Mouse (Mus musculus) liver, embryonic 13.5 days (tissue): Measurements from ENCODE around the gene Zfp524. TPM values are rescaled to one million over a fixed set of nuclear protein-coding genes. Genes with fewer than 3 reads are reported as not detected.
A peak's percentile ranks its signal among the peaks of the same experiment; 100 is the strongest.
"Not testable (repeated sequence)": the region's sequence is repeated elsewhere in the genome, so short reads cannot be mapped to it uniquely, and the experiment has no call there.

ENCODE experiments used
- ATAC-seq: fragments of 200-750 bp; cut with Nextera tagmentation; 2 replicates; pipeline ENCODE4 v1.8.0; 2017; ENCODE audit warnings: low read depth, mild to moderate bottlenecking, moderate number of reproducible peaks, moderate library complexity
- DNase-seq: peaks from one replicate; pipeline ENCODE4 v3.0.0; 2022
- H3K27ac ChIP-seq: fragments of 300-500 bp; sonication (generic); 2 replicates; pipeline ENCODE4 v1.5.1; 2015; ENCODE audit warnings: moderate library complexity, mild to moderate bottlenecking, inconsistent platforms
- H3K27me3 ChIP-seq: fragments of 300-500 bp; sonication (generic); 2 replicates; pipeline ENCODE4 v1.6.1; 2015; ENCODE audit warnings: mild to moderate bottlenecking, inconsistent platforms
- H3K36me3 ChIP-seq: fragments of 300-500 bp; sonication (generic); 2 replicates; pipeline ENCODE4 v1.6.1; 2015; ENCODE audit warnings: mild to moderate bottlenecking, inconsistent platforms
- H3K4me1 ChIP-seq: fragments of 300-500 bp; sonication (generic); replicated peaks from 2 replicates; pipeline ENCODE4 v1.6.1; 2015; ENCODE audit warnings: inconsistent platforms
- H3K4me2 ChIP-seq: fragments of 300-500 bp; sonication (generic); 2 replicates; pipeline ENCODE4 v1.6.1; 2015; ENCODE audit warnings: inconsistent platforms, mild to moderate bottlenecking, moderate library complexity
- H3K4me3 ChIP-seq: fragments of 300-500 bp; sonication (generic); replicated peaks from 2 replicates; pipeline ENCODE4 v1.5.1; 2015; ENCODE audit warnings: mild to moderate bottlenecking, inconsistent platforms
- H3K9ac ChIP-seq: fragments of 300-500 bp; sonication (generic); 2 replicates; pipeline ENCODE4 v1.6.1; 2015; ENCODE audit warnings: mild to moderate bottlenecking, inconsistent platforms
- H3K9me3 ChIP-seq: fragments of 300-500 bp; sonication (generic); replicated peaks from 2 replicates; pipeline ENCODE4 v1.6.1; 2016; ENCODE audit warnings: inconsistent platforms
- WGBS: fragments of 180-500 bp; shearing (Covaris S2); methylation state at CpG from one replicate; pipeline ENCODE4 v1.1.7; 2015; ENCODE audit not compliant: insufficient replicate concordance; 5-methylcytosine and 5-hydroxymethylcytosine counted together
- polyA plus RNA-seq: library from polyadenylated mRNA; unstranded; fragments of >200 nt; fragmentation: Nextera tagmentation; extraction: Ambion mirVana; gene quantifications from 2 replicates; pipeline ENCODE4 v1.2.1, GENCODE M21; 2015

Zfp524 gene
- polyA plus RNA-seq, 1 experiment from 2014 or later: 10.0 TPM

GRCm38 (mm10) chr7:4995268-4996002 is 18.8 kb upstream of the Zfp524 start:
- ATAC-seq (no peak; the same call in 1 of the 2 replicates), DNase-seq (no peak)
- Histone ChIP-seq H3K4me3 (peak overlapping the region; percentile 57), H3K27ac (no peak overlapping the region), H3K9ac (peak overlapping the region; percentile 65), H3K4me1 (peaks cover 7% of the 10 kb centered on the region; the same call in 1 of the 2 replicates), H3K27me3 (peaks cover 49% of the 10 kb centered on the region), H3K4me2 (peak overlapping the region; percentile 60), H3K9me3 (no peaks in the 10 kb centered on the region), H3K36me3 (peaks cover 11% of the 10 kb centered on the region)
- WGBS: 4% methylated on average over 19 of the region's 19 CpGs

- 9% methylated on average over 14 of the region's 26 CpGs for WGBS
Measured at GRCm38 (mm10) chr7:4996003-4996895, 18.0 kb upstream of the Zfp524 start, which contains the start of gene Zfp579. TSS of gene Zfp579 (minus strand) at chr7:4996158.

GRCm38 (mm10) chr7:4996934-4997333 is 17.3 kb upstream of the Zfp524 start:
- DNase-seq (no peak), ATAC-seq (no peak)
- 59% methylated on average over 8 of the region's 8 CpGs for WGBS
- no peaks in the 10 kb centered on the region for H3K9me3 ChIP-seq
- peaks cover 7% of the 10 kb centered on the region; the same call in 1 of the 2 replicates for H3K4me1 ChIP-seq
- H3K27me3 ChIP-seq: peaks cover 49% of the 10 kb centered on the region
- no peak overlapping the region for H3K9ac ChIP-seq
- H3K27ac ChIP-seq: no peak overlapping the region
- peaks cover 11% of the 10 kb centered on the region for H3K36me3 ChIP-seq
- H3K4me2 ChIP-seq: peak overlapping the region; percentile 60
- no peak overlapping the region for H3K4me3 ChIP-seq

More at GRCm38 (mm10) chr7:4996003-4996895, 18.0 kb upstream of the Zfp524 start, which contains the start of gene Zfp579:
- H3K9ac ChIP-seq: peak within 1 kb of the TSS; percentile 65
- peaks cover 7% of the 10 kb centered on the region; the same call in 1 of the 2 replicates for H3K4me1 ChIP-seq
- no peaks in the 10 kb centered on the region for H3K9me3 ChIP-seq
- H3K27ac ChIP-seq: 0 out of 2 replicates have a peak within 1 kb of the TSS, but pooled peaks have one; percentile 13
- DNase-seq (no peak), ATAC-seq (peak; percentile 69)
- H3K4me2 ChIP-seq: peak within 1 kb of the TSS; percentile 60
- peak within 1 kb of the TSS; percentile 57 for H3K4me3 ChIP-seq
- peaks cover 49% of the 10 kb centered on the region for H3K27me3 ChIP-seq
- peaks cover 11% of the 10 kb centered on the region for H3K36me3 ChIP-seq

- DNase-seq: no peak
- no peak overlapping the region for H3K4me2 ChIP-seq
- peaks cover 21% of the 10 kb centered on the region for H3K27me3 ChIP-seq
- no peak overlapping the region for H3K4me3 ChIP-seq
- WGBS: 48% methylated on average over 2 of the region's 2 CpGs
- no peak overlapping the region for H3K27ac ChIP-seq
- H3K9me3 ChIP-seq: peaks cover 4% of the 10 kb centered on the region; the same call in 1 of the 2 replicates
- no peak for ATAC-seq
- H3K9ac ChIP-seq: no peak overlapping the region
- H3K36me3 ChIP-seq: no peaks in the 10 kb centered on the region
- peaks cover 7% of the 10 kb centered on the region; the same call in 1 of the 2 replicates for H3K4me1 ChIP-seq
Measured at GRCm38 (mm10) chr7:4999876-5000275, 14.3 kb upstream of the Zfp524 start.

- not testable (repeated sequence) for ATAC-seq
- 65% methylated on average over 8 of the region's 8 CpGs for WGBS
Measured at GRCm38 (mm10) chr7:5002876-5003275, 11.3 kb upstream of the Zfp524 start.

GRCm38 (mm10) chr7:5008229-5008628 is 6.0 kb upstream of the Zfp524 start:
- Histone ChIP-seq H3K4me3 (no peak overlapping the region), H3K36me3 (peaks cover 68% of the 10 kb centered on the region), H3K27me3 (no peaks in the 10 kb centered on the region), H3K9ac (no peak overlapping the region), H3K27ac (no peak overlapping the region), H3K4me2 (no peak overlapping the region), H3K4me1 (peaks cover 8% of the 10 kb centered on the region), H3K9me3 (no peaks in the 10 kb centered on the region)
- no peak for DNase-seq
- no peak for ATAC-seq
- WGBS: 90% methylated on average over 26 of the region's 26 CpGs

More at GRCm38 (mm10) chr7:5002876-5003275, 11.3 kb upstream of the Zfp524 start:
- H3K4me3 ChIP-seq, DNase-seq, H3K4me1 ChIP-seq, H3K9me3 ChIP-seq, H3K27me3 ChIP-seq, H3K4me2 ChIP-seq, H3K27ac ChIP-seq, H3K9ac ChIP-seq: not testable (repeated sequence)
- peaks cover 16% of the 10 kb centered on the region for H3K36me3 ChIP-seq

GRCm38 (mm10) chr7:5012681-5013513 is 1.3 kb upstream of the Zfp524 start:
- Histone ChIP-seq H3K4me2 (peak overlapping the region; percentile 88), H3K9ac (peak overlapping the region; percentile 50), H3K36me3 (peaks cover 63% of the 10 kb centered on the region), H3K4me1 (peaks cover 29% of the 10 kb centered on the region), H3K27me3 (no peaks in the 10 kb centered on the region), H3K27ac (peak overlapping the region; percentile 98; the same call in 1 of the 2 replicates), H3K9me3 (peaks cover 4% of the 10 kb centered on the region; the same call in 1 of the 2 replicates), H3K4me3 (peak overlapping the region; percentile 80; the same call in 1 of the 2 replicates)
- WGBS: 81% methylated on average over 27 of the region's 27 CpGs
- no peak for DNase-seq
- ATAC-seq: no peak

GRCm38 (mm10) chr7:5015118-5016001 is 1.1 kb downstream of the Zfp524 start, which contains the start of gene Gm44973:
TSS of gene Gm44973 (plus strand) at chr7:5015496.
- Histone ChIP-seq H3K4me2 (peak within 1 kb of the TSS; percentile 88), H3K27ac (peak within 1 kb of the TSS; percentile 98), H3K9ac (peak within 1 kb of the TSS; percentile 85), H3K4me3 (peak within 1 kb of the TSS; percentile 80), H3K36me3 (peaks cover 43% of the 10 kb centered on the region), H3K4me1 (peaks cover 41% of the 10 kb centered on the region), H3K9me3 (peaks cover 4% of the 10 kb centered on the region; the same call in 1 of the 2 replicates), H3K27me3 (no peaks in the 10 kb centered on the region)
- ATAC-seq (peak; percentile 74), DNase-seq (peak; percentile 85)
- under 1% methylated on average over 71 of the region's 76 CpGs for WGBS

- WGBS: 43% methylated on average over 3 of the region's 3 CpGs
- ATAC-seq: no peak
- Histone ChIP-seq H3K4me1 (peaks cover 46% of the 10 kb centered on the region), H3K4me2 (peak overlapping the region; percentile 88), H3K27me3 (no peaks in the 10 kb centered on the region), H3K4me3 (peak overlapping the region; percentile 80), H3K9ac (peak overlapping the region; percentile 85), H3K9me3 (peaks cover 4% of the 10 kb centered on the region; the same call in 1 of the 2 replicates), H3K27ac (peak overlapping the region; percentile 98), H3K36me3 (peaks cover 36% of the 10 kb centered on the region)
- no peak for DNase-seq
Measured at GRCm38 (mm10) chr7:5016057-5016456, 1.8 kb downstream of the Zfp524 start.
